Mouse (Mus musculus): ENCODE results near the gene Hist1h1d. TPM values are rescaled to one million over a fixed set of nuclear protein-coding genes. Genes with fewer than 3 reads are reported as not detected.

Hist1h1d gene
- polyA plus RNA-seq, 1 experiment from 2014 or later: 0.80 TPM

GRCm38 (mm10) chr13:23605052-23605451 lies 52.0 kb downstream of the Hist1h1d start:
- no peaks in the 10 kb centered on the region for H3K36me3 ChIP-seq
- H3K9ac ChIP-seq (replicated peaks): no peak overlapping the region
- no peak overlapping the region for H3K27ac ChIP-seq
- H3K4me2 ChIP-seq: no peak overlapping the region
- no peaks in the 10 kb centered on the region for H3K4me1 ChIP-seq (replicated peaks)
- no peak overlapping the region for H3K4me3 ChIP-seq (replicated peaks)
- no peaks in the 10 kb centered on the region for H3K9me3 ChIP-seq
- no peaks in the 10 kb centered on the region for H3K27me3 ChIP-seq
- no peak for ATAC-seq (ENCODE audit: insufficient number of reproducible peaks, insufficient read depth, low FRiP score, low TSS enrichment, low read depth)
- WGBS: 88% methylated on average over 3 of the region's 3 CpGs

GRCm38 (mm10) chr13:23609209-23609608 lies 56.1 kb downstream of the Hist1h1d start:
- H3K9me3 ChIP-seq: no peaks in the 10 kb centered on the region
- H3K9ac ChIP-seq (replicated peaks): no peak overlapping the region
- H3K4me1 ChIP-seq (replicated peaks): no peaks in the 10 kb centered on the region
- no peak overlapping the region for H3K27ac ChIP-seq
- H3K4me2 ChIP-seq: no peak overlapping the region
- H3K4me3 ChIP-seq (replicated peaks): no peak overlapping the region
- 90% methylated on average over 4 of the region's 4 CpGs for WGBS
- ATAC-seq (ENCODE audit: insufficient number of reproducible peaks, insufficient read depth, low FRiP score, low TSS enrichment, low read depth): no peak
- no peaks in the 10 kb centered on the region for H3K36me3 ChIP-seq
- no peaks in the 10 kb centered on the region for H3K27me3 ChIP-seq

GRCm38 (mm10) chr13:23609844-23610243 lies 56.8 kb downstream of the Hist1h1d start:
- Histone ChIP-seq H3K27me3 (no peaks in the 10 kb centered on the region), H3K36me3 (no peaks in the 10 kb centered on the region), H3K9ac (replicated peaks) (no peak overlapping the region), H3K9me3 (no peaks in the 10 kb centered on the region), H3K27ac (no peak overlapping the region), H3K4me2 (no peak overlapping the region), H3K4me3 (replicated peaks) (no peak overlapping the region), H3K4me1 (replicated peaks) (no peaks in the 10 kb centered on the region)
- ATAC-seq (ENCODE audit: insufficient number of reproducible peaks, insufficient read depth, low FRiP score, low TSS enrichment, low read depth): no peak

Small RNA genes within 50 kb of the gene (microRNA-seq; reads per million reads assigned to microRNA genes)
- gene Gm44297 (not detected), gene Gm44359 (not detected), gene Gm44394 (not detected), gene n-TStga1 (2.1 reads per million)

Other genes with a start within 250 kb of the Hist1h1d start
- gene Zfp322a, start 184.1 kb upstream of the Hist1h1d start, polyA plus RNA-seq (2016; fragmentation: Nextera tagmentation; extraction: Ambion mirVana): 70.7 and 75.5 TPM in 2 replicates
- 14.4 and 15.2 TPM in 2 replicates for gene Abt1, start 129.4 kb upstream of the Hist1h1d start, polyA plus RNA-seq (2016; fragmentation: Nextera tagmentation; extraction: Ambion mirVana)
- 0.10 and 0.12 TPM in 2 replicates for gene Btn1a1, start 87.4 kb upstream of the Hist1h1d start, polyA plus RNA-seq (2016; fragmentation: Nextera tagmentation; extraction: Ambion mirVana)
- 1.8 and 1.9 TPM in 2 replicates for gene Btn2a2, start 64.4 kb upstream of the Hist1h1d start, polyA plus RNA-seq (2016; fragmentation: Nextera tagmentation; extraction: Ambion mirVana)
- gene Hist1h4h, start 22.2 kb upstream of the Hist1h1d start, polyA plus RNA-seq (2016; fragmentation: Nextera tagmentation; extraction: Ambion mirVana): 6.0 and 9.0 TPM in 2 replicates
- 9.8 and 16.3 TPM in 2 replicates for gene Hist1h2af, start 19.4 kb upstream of the Hist1h1d start, polyA plus RNA-seq (2016; fragmentation: Nextera tagmentation; extraction: Ambion mirVana)
- gene Hist1h3g, start 17.8 kb upstream of the Hist1h1d start, polyA plus RNA-seq (2016; fragmentation: Nextera tagmentation; extraction: Ambion mirVana): 10.5 and 17.3 TPM in 2 replicates
- 1.4 TPM in 2 replicates for gene Hist1h2bh, start 9.9 kb upstream of the Hist1h1d start, polyA plus RNA-seq (2016; fragmentation: Nextera tagmentation; extraction: Ambion mirVana)
- 2.1 and 3.2 TPM in 2 replicates for gene Hist1h3f, start 9.2 kb upstream of the Hist1h1d start, polyA plus RNA-seq (2016; fragmentation: Nextera tagmentation; extraction: Ambion mirVana)
- 2.7 and 3.6 TPM in 2 replicates for gene Hist1h4f, start 1.6 kb upstream of the Hist1h1d start, polyA plus RNA-seq (2016; fragmentation: Nextera tagmentation; extraction: Ambion mirVana)
- gene Hist1h3e, start 9.1 kb downstream of the Hist1h1d start, polyA plus RNA-seq (2016; fragmentation: Nextera tagmentation; extraction: Ambion mirVana): 11.1 and 12.8 TPM in 2 replicates
- gene Hist1h2ae, start 18.0 kb downstream of the Hist1h1d start, polyA plus RNA-seq (2016; fragmentation: Nextera tagmentation; extraction: Ambion mirVana): 153 and 213 TPM in 2 replicates
- gene Hist1h2bg, start 18.1 kb downstream of the Hist1h1d start, polyA plus RNA-seq (2016; fragmentation: Nextera tagmentation; extraction: Ambion mirVana): 16.5 and 25.4 TPM in 2 replicates
- gene Hist1h2bf, start 20.9 kb downstream of the Hist1h1d start, polyA plus RNA-seq (2016; fragmentation: Nextera tagmentation; extraction: Ambion mirVana): 12.5 and 21.2 TPM in 2 replicates
- 1.9 and 2.7 TPM in 2 replicates for gene Hist1h2ad, start 21.1 kb downstream of the Hist1h1d start, polyA plus RNA-seq (2016; fragmentation: Nextera tagmentation; extraction: Ambion mirVana)
- 9.5 and 11.3 TPM in 2 replicates for gene Hist1h3d, start 22.5 kb downstream of the Hist1h1d start, polyA plus RNA-seq (2016; fragmentation: Nextera tagmentation; extraction: Ambion mirVana)
- 139 and 158 TPM in 2 replicates for gene Hist1h4d, start 28.3 kb downstream of the Hist1h1d start, polyA plus RNA-seq (2016; fragmentation: Nextera tagmentation; extraction: Ambion mirVana)
- gene Hist1h2be, start 67.9 kb downstream of the Hist1h1d start, polyA plus RNA-seq (2016; fragmentation: Nextera tagmentation; extraction: Ambion mirVana): 2.2 and 3.7 TPM in 2 replicates
- 24.6 and 30.8 TPM in 2 replicates for gene Hist1h1e, start 69.3 kb downstream of the Hist1h1d start, polyA plus RNA-seq (2016; fragmentation: Nextera tagmentation; extraction: Ambion mirVana)
- gene Hist1h2ac, start 130.7 kb downstream of the Hist1h1d start, polyA plus RNA-seq (2016; fragmentation: Nextera tagmentation; extraction: Ambion mirVana): 1.1 and 1.3 TPM in 2 replicates
- 29.3 and 33.7 TPM in 2 replicates for gene Hist1h2bc, start 130.9 kb downstream of the Hist1h1d start, polyA plus RNA-seq (2016; fragmentation: Nextera tagmentation; extraction: Ambion mirVana)
- gene Hist1h1t, start 142.6 kb downstream of the Hist1h1d start, polyA plus RNA-seq (2016; fragmentation: Nextera tagmentation; extraction: Ambion mirVana): not detected in 2 replicates
- 13.4 and 18.4 TPM in 2 replicates for gene Hist1h4c, start 145.2 kb downstream of the Hist1h1d start, polyA plus RNA-seq (2016; fragmentation: Nextera tagmentation; extraction: Ambion mirVana)
- gene Hfe, start 157.6 kb downstream of the Hist1h1d start, polyA plus RNA-seq (2016; fragmentation: Nextera tagmentation; extraction: Ambion mirVana): 3.8 and 4.2 TPM in 2 replicates
- gene Hist1h1c, start 185.5 kb downstream of the Hist1h1d start, polyA plus RNA-seq (2016; fragmentation: Nextera tagmentation; extraction: Ambion mirVana): 20.1 and 21.4 TPM in 2 replicates
- 20.7 and 22.1 TPM in 2 replicates for gene Hist1h3c, start 192.3 kb downstream of the Hist1h1d start, polyA plus RNA-seq (2016; fragmentation: Nextera tagmentation; extraction: Ambion mirVana)
- gene Hist1h2bb, start 193.5 kb downstream of the Hist1h1d start, polyA plus RNA-seq (2016; fragmentation: Nextera tagmentation; extraction: Ambion mirVana): 6.3 and 6.7 TPM in 2 replicates
- gene Hist1h2ab, start 197.9 kb downstream of the Hist1h1d start, polyA plus RNA-seq (2016; fragmentation: Nextera tagmentation; extraction: Ambion mirVana): 77.8 and 92.9 TPM in 2 replicates
- gene Hist1h3b, start 199.0 kb downstream of the Hist1h1d start, polyA plus RNA-seq (2016; fragmentation: Nextera tagmentation; extraction: Ambion mirVana): 17.7 and 30.1 TPM in 2 replicates
- 9.1 and 10.7 TPM in 2 replicates for gene Hist1h4b, start 203.8 kb downstream of the Hist1h1d start, polyA plus RNA-seq (2016; fragmentation: Nextera tagmentation; extraction: Ambion mirVana)
- 1.2 and 1.4 TPM in 2 replicates for gene Hist1h4a, start 208.0 kb downstream of the Hist1h1d start, polyA plus RNA-seq (2016; fragmentation: Nextera tagmentation; extraction: Ambion mirVana)
- gene Hist1h3a, start 209.1 kb downstream of the Hist1h1d start, polyA plus RNA-seq (2016; fragmentation: Nextera tagmentation; extraction: Ambion mirVana): 11.9 and 12.8 TPM in 2 replicates
- 6.3 and 7.4 TPM in 2 replicates for gene Hist1h1a, start 210.4 kb downstream of the Hist1h1d start, polyA plus RNA-seq (2016; fragmentation: Nextera tagmentation; extraction: Ambion mirVana)
- gene Trim38, start 216.7 kb downstream of the Hist1h1d start, polyA plus RNA-seq (2016; fragmentation: Nextera tagmentation; extraction: Ambion mirVana): 0.16 TPM in 1 of 2 replicates, not detected in the other

Data from limb, embryonic 12.5 days (tissue).